Mouse (Mus musculus) heart, postnatal 0 days (tissue): ENCODE measurements around the gene Slc7a7. TPM values are rescaled to one million over a fixed set of nuclear protein-coding genes. Genes with fewer than 3 reads are reported as not detected.

ENCODE experiments used
- ATAC-seq: fragments of 200-750 bp; cut with Nextera tagmentation; 2 replicates; pipeline ENCODE4 v1.8.0; 2017; ENCODE audit warnings: low read depth, moderate number of reproducible peaks, moderate library complexity; ENCODE audit not compliant: insufficient read depth
- DNase-seq: peaks from one replicate; pipeline ENCODE4 v3.0.0-alpha.2; 2016; ENCODE audit warnings: low spot score
- H3K27ac ChIP-seq: fragments of 300-500 bp; sonication (generic); 2 replicates; pipeline ENCODE4 v1.5.1; 2014; ENCODE audit warnings: low read depth, mild to moderate bottlenecking
- H3K27me3 ChIP-seq: fragments of 300-500 bp; sonication (generic); 2 replicates; pipeline ENCODE4 v1.6.1; 2014; ENCODE audit warnings: low read length, mixed read lengths; ENCODE audit not compliant: control insufficient read depth, insufficient read depth
- H3K36me3 ChIP-seq: fragments of 300-500 bp; sonication (generic); replicated peaks from 2 replicates; pipeline ENCODE4 v1.6.1; 2014; ENCODE audit warnings: low read length, mixed read lengths; ENCODE audit not compliant: control insufficient read depth, insufficient read depth
- H3K4me1 ChIP-seq: fragments of 300-500 bp; sonication (generic); 2 replicates; pipeline ENCODE4 v1.6.1; 2014; ENCODE audit warnings: antibody characterized with exemption; ENCODE audit not compliant: control insufficient read depth, insufficient read depth
- H3K4me2 ChIP-seq: fragments of 300-500 bp; sonication (generic); 2 replicates; pipeline ENCODE4 v1.6.1; 2014; ENCODE audit warnings: low read depth, mild to moderate bottlenecking, low read length, moderate library complexity
- H3K4me3 ChIP-seq: fragments of 300-500 bp; sonication (generic); 2 replicates; pipeline ENCODE4 v1.5.1; 2014; ENCODE audit warnings: low read depth, low read length
- H3K9ac ChIP-seq: fragments of 300-500 bp; sonication (generic); replicated peaks from 2 replicates; pipeline ENCODE4 v1.6.1; 2014; ENCODE audit warnings: low read depth, low read length, mixed read lengths
- H3K9me3 ChIP-seq: fragments of 300-500 bp; sonication (generic); replicated peaks from 2 replicates; pipeline ENCODE4 v1.6.1; 2016; ENCODE audit warnings: low read length; ENCODE audit not compliant: control insufficient read depth
- CTCF ChIP-seq: IDR thresholded peaks from 2 replicates; pipeline ENCODE4 v1.5.1; 2016; ENCODE audit warnings: antibody characterized with exemption, control low read depth, low read depth
- EP300 ChIP-seq: IDR thresholded peaks from 2 replicates; pipeline ENCODE4 v1.6.1; 2016; ENCODE audit warnings: antibody characterized with exemption, low read depth
- WGBS: fragments of 180-500 bp; shearing (Covaris S2); extraction: QIAGEN DNeasy Blood & Tissue Kit; methylation state at CpG from one replicate; pipeline ENCODE4 v1.1.7; 2014; 5-methylcytosine and 5-hydroxymethylcytosine counted together
- polyA plus RNA-seq: library from polyadenylated mRNA; unstranded; fragments of >200 nt; fragmentation: Nextera tagmentation; extraction: Ambion mirVana; gene quantifications from 2 replicates; pipeline ENCODE4 v1.2.1, GENCODE M21; 2015
- total RNA-seq: library from RNA; depleted of rRNA; stranded (reverse); fragments of >200 nt; gene quantifications from 2 replicates; pipeline ENCODE4 v1.2.3, GENCODE M21; 2014; ENCODE audit warnings: low replicate concordance

Slc7a7 gene
- total and polyA plus RNA-seq, 2 experiments from 2014 or later = 6.7 to 11.3 TPM

- Histone ChIP-seq H3K27me3 (no peaks in the 10 kb centered on the region), H3K27ac (no peak overlapping the region), H3K4me3 (no peak overlapping the region), H3K36me3 (no peaks in the 10 kb centered on the region), H3K9ac (no peak overlapping the region), H3K4me1 (no peaks in the 10 kb centered on the region), H3K9me3 (no peaks in the 10 kb centered on the region), H3K4me2 (no peak overlapping the region)
- WGBS = 77% methylated on average over 9 of the region's 9 CpGs
- DNase-seq (no peak), ATAC-seq (no peak)
- TF ChIP-seq CTCF (no peak), EP300 (no peak)
Measured at GRCm38 (mm10) chr14:54382641-54383040, 34.9 kb downstream of the Slc7a7 start.

- TF ChIP-seq CTCF (no peak), EP300 (no peak)
- Histone ChIP-seq H3K27ac (no peak overlapping the region), H3K36me3 (no peaks in the 10 kb centered on the region), H3K9me3 (no peaks in the 10 kb centered on the region), H3K4me3 (no peak overlapping the region), H3K4me1 (no peaks in the 10 kb centered on the region), H3K27me3 (no peaks in the 10 kb centered on the region), H3K4me2 (no peak overlapping the region), H3K9ac (no peak overlapping the region)
- ATAC-seq (no peak), DNase-seq (no peak)
- 83% methylated on average over 10 of the region's 10 CpGs for WGBS
Measured at GRCm38 (mm10) chr14:54381816-54382215, 35.8 kb downstream of the Slc7a7 start.

- TF ChIP-seq CTCF (no peak), EP300 (no peak)
- Histone ChIP-seq H3K36me3 (no peaks in the 10 kb centered on the region), H3K27ac (no peak overlapping the region), H3K4me3 (no peak overlapping the region), H3K27me3 (no peaks in the 10 kb centered on the region), H3K4me2 (no peak overlapping the region), H3K4me1 (no peaks in the 10 kb centered on the region), H3K9ac (no peak overlapping the region), H3K9me3 (no peaks in the 10 kb centered on the region)
- WGBS = 72% methylated on average over 4 of the region's 4 CpGs
- ATAC-seq = no peak
- DNase-seq = no peak
Measured at GRCm38 (mm10) chr14:54380616-54381015, 37.0 kb downstream of the Slc7a7 start.

GRCm38 (mm10) chr14:54379571-54379970 is 38.0 kb downstream of the Slc7a7 start:
- DNase-seq = no peak
- WGBS = 75% methylated on average over 13 of the region's 13 CpGs
- no peak for ATAC-seq
- Histone ChIP-seq H3K4me1 (no peaks in the 10 kb centered on the region), H3K4me2 (no peak overlapping the region), H3K9me3 (no peaks in the 10 kb centered on the region), H3K27me3 (no peaks in the 10 kb centered on the region), H3K27ac (no peak overlapping the region), H3K36me3 (no peaks in the 10 kb centered on the region), H3K4me3 (no peak overlapping the region), H3K9ac (no peak overlapping the region)
- TF ChIP-seq EP300 (no peak), CTCF (no peak)

- Histone ChIP-seq H3K9ac (no peak overlapping the region), H3K4me1 (no peaks in the 10 kb centered on the region), H3K9me3 (no peaks in the 10 kb centered on the region), H3K27ac (no peak overlapping the region), H3K4me2 (no peak overlapping the region), H3K36me3 (no peaks in the 10 kb centered on the region), H3K4me3 (no peak overlapping the region), H3K27me3 (no peaks in the 10 kb centered on the region)
- WGBS = 53% methylated on average over 6 of the region's 6 CpGs
- TF ChIP-seq EP300 = no peak
- ATAC-seq = no peak
- no peak for DNase-seq
Measured at GRCm38 (mm10) chr14:54377166-54377565, 40.4 kb downstream of the Slc7a7 start.

- Histone ChIP-seq H3K9ac (no peak overlapping the region), H3K27me3 (no peaks in the 10 kb centered on the region), H3K27ac (no peak overlapping the region), H3K4me3 (no peak overlapping the region), H3K4me2 (no peak overlapping the region), H3K36me3 (peaks cover 8% of the 10 kb centered on the region), H3K4me1 (no peaks in the 10 kb centered on the region), H3K9me3 (no peaks in the 10 kb centered on the region)
- peak; percentile 26 for DNase-seq
- TF ChIP-seq EP300 (no peak), CTCF (peak; percentile 51)
- ATAC-seq = no peak
- 80% methylated on average over 3 of the region's 3 CpGs for WGBS
Measured at GRCm38 (mm10) chr14:54375916-54376315, 41.7 kb downstream of the Slc7a7 start.
